Mouse (Mus musculus): ENCODE results near the gene Olfr924. TPM values are rescaled to one million over a fixed set of nuclear protein-coding genes. Genes with fewer than 3 reads are reported as not detected.
"Not testable (repeated sequence)": the region's sequence is repeated elsewhere in the genome, so short reads cannot be mapped to it uniquely, and the experiment has no call there.

Gene Olfr924
- polyA plus RNA-seq, 1 experiment from 2014 or later, result not detected

DNA sequence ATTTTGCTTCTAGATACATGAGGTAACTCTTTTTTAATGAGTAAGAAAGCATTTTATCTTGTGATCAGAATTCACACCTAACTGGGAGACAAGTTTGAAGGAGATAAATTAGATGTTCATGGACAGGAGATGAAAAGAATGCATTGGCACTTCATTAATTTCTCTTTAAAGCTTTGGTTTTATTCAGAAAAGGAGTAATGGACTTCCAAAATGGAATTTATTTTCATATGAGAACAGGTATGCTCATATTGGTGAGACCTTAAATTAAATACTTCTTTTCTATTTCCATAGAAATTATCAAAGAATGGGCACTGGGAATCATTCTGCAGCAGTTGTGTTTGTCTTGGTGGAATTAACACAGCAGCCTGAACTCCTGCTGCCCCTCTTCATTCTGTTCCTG lies 10.5 kb downstream of the Olfr924 start, which contains the start of gene Olfr26:
TSS of gene Olfr26 (plus strand) at position 301 of the 400 bp plus-strand sequence.
- no peaks in the 10 kb centered on the region for H3K9me3 ChIP-seq (ENCODE audit: control insufficient read depth, low read length)
- DNase-seq (ENCODE audit: low spot score) (no peak), ATAC-seq (ENCODE audit: low FRiP score, low TSS enrichment) (no peak)
- TF ChIP-seq EP300 (optimal IDR thresholded peaks at IDR 0.05) (no peak), CTCF (IDR thresholded peaks at IDR 0.05; ENCODE audit: low read depth) (no peak)
- H3K4me3 ChIP-seq (ENCODE audit: low read depth, low read length), result no peak within 1 kb of the TSS
- H3K4me1 ChIP-seq (replicated peaks; ENCODE audit: control insufficient read depth, insufficient read depth), result no peaks in the 10 kb centered on the region
- H3K9ac ChIP-seq (ENCODE audit: low read length), result no peak within 1 kb of the TSS
- H3K4me2 ChIP-seq (replicated peaks; ENCODE audit: low read depth), result no peak within 1 kb of the TSS
- H3K27me3 ChIP-seq (ENCODE audit: control insufficient read depth, insufficient read depth, low read length), result no peaks in the 10 kb centered on the region
- H3K36me3 ChIP-seq (ENCODE audit: control insufficient read depth, insufficient read depth, low read length), result no peaks in the 10 kb centered on the region
- no peak within 1 kb of the TSS for H3K27ac ChIP-seq (replicated peaks)

GRCm38 (mm10) chr9:38874880-38875279 lies 30.6 kb downstream of the Olfr924 start:
- not testable (repeated sequence) for H3K9ac ChIP-seq (ENCODE audit: low read length); H3K4me2 ChIP-seq (replicated peaks; ENCODE audit: low read depth); H3K36me3 ChIP-seq (ENCODE audit: control insufficient read depth, insufficient read depth, low read length); H3K4me1 ChIP-seq (replicated peaks; ENCODE audit: control insufficient read depth, insufficient read depth); DNase-seq (ENCODE audit: low spot score); H3K9me3 ChIP-seq (ENCODE audit: control insufficient read depth, low read length); H3K4me3 ChIP-seq (ENCODE audit: low read depth, low read length); ATAC-seq (ENCODE audit: low FRiP score, low TSS enrichment); H3K27ac ChIP-seq (replicated peaks); H3K27me3 ChIP-seq (ENCODE audit: control insufficient read depth, insufficient read depth, low read length)
- 50% methylated on average over 2 of the region's 2 CpGs for WGBS

DNA sequence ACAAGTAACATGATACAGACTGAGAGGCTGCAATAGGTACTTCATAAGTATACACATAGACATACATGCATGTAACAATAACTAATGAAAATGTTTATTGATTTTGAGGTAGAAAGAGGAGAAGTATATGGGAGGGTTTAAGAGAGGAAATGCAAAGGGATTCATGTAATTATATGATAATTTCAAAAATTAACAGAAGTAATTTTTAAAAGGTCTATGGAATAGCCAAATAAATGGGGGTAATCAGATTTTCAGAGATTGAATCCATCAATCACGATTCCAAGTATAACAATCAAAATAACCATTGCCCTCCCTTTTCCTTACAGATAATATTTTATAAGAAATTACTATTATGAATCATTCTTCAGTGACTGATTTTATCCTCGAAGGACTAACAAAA lies 32.6 kb downstream of the Olfr924 start, which contains the start of gene Olfr926:
TSS of gene Olfr926 (plus strand) at position 301 of the 400 bp plus-strand sequence.
- Histone ChIP-seq H3K27ac (replicated peaks) (no peak within 1 kb of the TSS), H3K36me3 (ENCODE audit: control insufficient read depth, insufficient read depth, low read length) (no peaks in the 10 kb centered on the region), H3K4me1 (replicated peaks; ENCODE audit: control insufficient read depth, insufficient read depth) (no peaks in the 10 kb centered on the region), H3K4me2 (replicated peaks; ENCODE audit: low read depth) (no peak within 1 kb of the TSS), H3K9ac (ENCODE audit: low read length) (no peak within 1 kb of the TSS), H3K27me3 (ENCODE audit: control insufficient read depth, insufficient read depth, low read length) (no peaks in the 10 kb centered on the region), H3K4me3 (ENCODE audit: low read depth, low read length) (no peak within 1 kb of the TSS), H3K9me3 (ENCODE audit: control insufficient read depth, low read length) (no peaks in the 10 kb centered on the region)
- ATAC-seq (ENCODE audit: low FRiP score, low TSS enrichment) (no peak), DNase-seq (ENCODE audit: low spot score) (no peak)
- TF ChIP-seq CTCF (IDR thresholded peaks at IDR 0.05; ENCODE audit: low read depth) (no peak), EP300 (optimal IDR thresholded peaks at IDR 0.05) (no peak)
- 81% methylated on average over 2 of the region's 2 CpGs for WGBS

Other genes starting within 250 kb of the Olfr924 start
- gene Olfr914, start 239.3 kb upstream of the Olfr924 start, polyA plus RNA-seq (2015; fragmentation: Nextera tagmentation; extraction: Ambion mirVana), result not detected in 2 replicates
- gene Olfr916, start 184.6 kb upstream of the Olfr924 start, polyA plus RNA-seq (2015; fragmentation: Nextera tagmentation; extraction: Ambion mirVana), result 0.02 TPM in 1 of 2 replicates, not detected in the other
- gene Olfr917, start 178.6 kb upstream of the Olfr924 start, polyA plus RNA-seq (2015; fragmentation: Nextera tagmentation; extraction: Ambion mirVana), result not detected in 2 replicates
- gene Olfr918, start 169.8 kb upstream of the Olfr924 start, polyA plus RNA-seq (2015; fragmentation: Nextera tagmentation; extraction: Ambion mirVana), result not detected in 2 replicates
- gene Olfr919, start 140.8 kb upstream of the Olfr924 start, polyA plus RNA-seq (2015; fragmentation: Nextera tagmentation; extraction: Ambion mirVana), result not detected in 2 replicates
- 17.1 and 18.2 TPM in 2 replicates for gene Vwa5a, start 126.2 kb upstream of the Olfr924 start, polyA plus RNA-seq (2015; fragmentation: Nextera tagmentation; extraction: Ambion mirVana)
- gene Olfr920, start 92.2 kb upstream of the Olfr924 start, polyA plus RNA-seq (2015; fragmentation: Nextera tagmentation; extraction: Ambion mirVana), result 0.06 and 0.11 TPM in 2 replicates
- not detected in 2 replicates for gene Olfr921, start 71.4 kb upstream of the Olfr924 start, polyA plus RNA-seq (2015; fragmentation: Nextera tagmentation; extraction: Ambion mirVana)
- gene Olfr922, start 29.8 kb upstream of the Olfr924 start, polyA plus RNA-seq (2015; fragmentation: Nextera tagmentation; extraction: Ambion mirVana), result not detected in 2 replicates
- gene Olfr923, start 17.9 kb upstream of the Olfr924 start, polyA plus RNA-seq (2015; fragmentation: Nextera tagmentation; extraction: Ambion mirVana), result not detected in 2 replicates
- gene Olfr26, start 10.6 kb downstream of the Olfr924 start, polyA plus RNA-seq (2015; fragmentation: Nextera tagmentation; extraction: Ambion mirVana), result not detected in 2 replicates
- gene Olfr926, start 32.7 kb downstream of the Olfr924 start, polyA plus RNA-seq (2015; fragmentation: Nextera tagmentation; extraction: Ambion mirVana), result not detected in 2 replicates
- not detected in 2 replicates for gene Olfr930, start 85.4 kb downstream of the Olfr924 start, polyA plus RNA-seq (2015; fragmentation: Nextera tagmentation; extraction: Ambion mirVana)
- gene Olfr933, start 127.9 kb downstream of the Olfr924 start, polyA plus RNA-seq (2015; fragmentation: Nextera tagmentation; extraction: Ambion mirVana), result not detected in 2 replicates
- not detected in 2 replicates for gene Olfr934, start 143.9 kb downstream of the Olfr924 start, polyA plus RNA-seq (2015; fragmentation: Nextera tagmentation; extraction: Ambion mirVana)
- not detected in 2 replicates for gene Olfr935, start 155.2 kb downstream of the Olfr924 start, polyA plus RNA-seq (2015; fragmentation: Nextera tagmentation; extraction: Ambion mirVana)
- gene Olfr146, start 178.9 kb downstream of the Olfr924 start, polyA plus RNA-seq (2015; fragmentation: Nextera tagmentation; extraction: Ambion mirVana), result not detected in 2 replicates
- gene Olfr937, start 220.5 kb downstream of the Olfr924 start, polyA plus RNA-seq (2015; fragmentation: Nextera tagmentation; extraction: Ambion mirVana), result not detected in 2 replicates
- gene Olfr938, start 234.4 kb downstream of the Olfr924 start, polyA plus RNA-seq (2015; fragmentation: Nextera tagmentation; extraction: Ambion mirVana), result not detected in 2 replicates